Mouse (Mus musculus): ENCODE data around the gene Ppfibp2.

The Ppfibp2 gene

DNA sequence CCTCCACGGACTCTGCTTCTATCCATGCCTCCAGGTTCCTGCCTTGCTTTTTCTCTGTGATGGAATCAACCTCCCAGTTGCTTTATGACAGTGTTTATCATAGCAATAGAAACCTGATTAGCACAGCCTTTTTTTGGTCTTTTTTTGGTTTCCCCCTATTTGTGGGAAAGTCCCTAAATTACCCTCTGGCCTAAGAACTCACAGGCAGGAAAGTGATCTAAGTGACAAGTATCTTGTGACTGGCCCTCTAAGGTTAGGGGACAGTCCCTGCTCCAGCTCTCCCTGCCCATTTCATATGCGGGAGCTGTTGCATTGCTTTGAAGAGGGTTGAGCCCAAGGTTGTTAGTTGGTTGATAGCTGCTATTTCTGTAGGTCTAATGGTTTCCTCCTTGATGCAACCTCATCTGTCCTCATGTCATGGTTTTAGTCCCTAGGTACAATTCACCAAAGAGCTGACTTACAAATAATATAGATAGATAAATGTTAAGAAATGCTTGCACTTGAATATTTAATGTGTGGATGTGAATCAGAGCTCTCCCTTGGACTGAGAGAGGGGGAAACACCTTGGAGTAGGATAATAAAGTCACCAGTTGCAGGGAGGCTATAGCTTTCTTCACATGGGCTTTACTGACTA, 14.7 kb downstream of the Ppfibp2 start:
- in situ Hi-C loops (cut with MboI; ENCODE audit: low sequenced_read_pairs): no loop called here

GRCm38 (mm10) chr7:107610880-107611279, 15.9 kb downstream of the Ppfibp2 start:
- in situ Hi-C loops (cut with MboI; ENCODE audit: low sequenced_read_pairs): no loop called here

DNA sequence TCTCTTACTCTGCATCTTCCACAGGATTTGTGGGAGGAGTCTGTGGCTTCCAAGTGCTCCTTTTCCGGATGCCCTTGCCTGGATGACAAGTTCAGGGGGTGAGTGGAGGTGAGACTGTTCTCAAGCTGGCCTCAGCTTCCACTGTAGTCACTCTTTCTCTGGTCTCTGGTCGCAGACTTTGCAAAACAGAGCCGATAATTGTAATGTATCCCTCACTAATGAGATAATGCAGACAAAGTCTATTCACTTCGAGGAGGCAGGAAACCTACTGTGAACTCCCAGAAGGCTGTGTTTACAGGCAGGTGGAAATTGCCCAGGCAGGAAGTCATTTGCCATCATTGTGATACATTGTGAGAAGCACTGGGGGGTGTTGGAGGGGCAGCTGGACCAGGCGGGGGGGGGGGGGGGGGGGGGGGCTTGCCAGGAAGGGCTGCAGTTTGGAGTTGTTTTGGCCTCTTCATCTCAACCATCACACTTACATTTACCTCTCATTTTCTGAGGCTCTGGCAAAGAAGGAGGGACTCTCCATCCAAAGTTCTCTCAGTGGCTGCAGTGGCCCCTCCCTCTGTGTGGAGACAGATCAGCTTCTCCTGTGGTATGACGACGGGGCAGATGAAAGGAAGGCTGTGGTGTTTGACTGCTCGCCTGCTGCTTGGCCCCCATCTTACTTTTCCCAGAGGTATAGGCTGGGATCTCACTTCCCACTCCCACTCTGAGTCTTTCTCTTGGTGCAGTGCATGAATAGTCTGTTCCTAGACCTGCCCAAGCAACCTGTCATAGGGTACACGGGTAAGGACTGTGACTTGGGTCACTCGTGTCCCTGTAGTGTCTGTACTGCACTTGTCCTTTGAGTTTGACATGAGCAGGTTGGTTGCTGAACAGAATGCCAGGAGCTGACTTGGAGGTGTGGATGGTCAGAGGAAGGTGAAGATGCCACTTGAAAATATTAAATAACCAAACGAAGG, 23.3 kb downstream of the Ppfibp2 start:
- in situ Hi-C loops (cut with MboI; ENCODE audit: low sequenced_read_pairs): no loop called here

DNA sequence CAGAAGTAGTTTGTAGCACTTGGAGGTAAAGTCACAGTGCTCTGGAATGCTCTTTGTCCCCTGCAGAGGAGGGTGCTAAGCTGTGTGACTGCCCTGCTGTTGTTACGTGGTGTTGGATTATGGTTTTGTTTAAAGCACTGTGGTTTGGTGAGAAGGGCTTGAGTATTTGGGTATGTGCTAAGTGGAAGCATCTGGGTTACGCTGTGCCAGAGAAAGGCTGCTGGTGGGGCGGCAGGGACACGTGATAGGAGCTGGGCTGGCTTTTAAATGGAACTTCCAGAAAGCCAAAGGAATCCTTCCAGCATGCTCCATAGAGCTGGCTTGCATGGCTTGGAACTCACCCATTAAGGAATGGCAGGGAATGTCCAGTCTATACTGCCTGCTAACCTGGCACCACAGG, 24.2 kb downstream of the Ppfibp2 start:
- in situ Hi-C loops (cut with MboI; ENCODE audit: low sequenced_read_pairs): no loop called here

DNA sequence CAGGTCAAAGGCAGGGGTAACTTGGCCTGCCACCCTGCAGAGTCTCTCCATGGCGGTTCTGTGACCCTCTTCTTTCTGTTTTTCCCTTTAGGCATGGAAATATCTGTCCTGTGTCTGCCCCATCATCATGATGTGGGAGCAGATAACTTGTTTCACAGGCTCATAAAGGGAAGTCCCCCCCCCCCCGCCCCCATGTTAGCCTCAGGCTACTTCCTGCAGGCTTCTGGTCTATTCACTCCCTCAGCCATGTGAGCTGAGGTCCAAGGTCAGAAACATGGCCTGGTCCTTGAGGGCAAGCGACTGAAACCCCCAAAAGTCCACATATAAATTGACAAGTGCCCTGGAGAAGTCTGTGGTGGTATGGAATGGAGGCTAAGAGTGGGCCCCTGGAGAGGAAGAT, 25.1 kb downstream of the Ppfibp2 start:
- in situ Hi-C loops (cut with MboI; ENCODE audit: low sequenced_read_pairs): no loop called here

GRCm38 (mm10) chr7:107624432-107624831, 29.4 kb downstream of the Ppfibp2 start:
- in situ Hi-C loops (cut with MboI; ENCODE audit: low sequenced_read_pairs): no loop called here

DNA sequence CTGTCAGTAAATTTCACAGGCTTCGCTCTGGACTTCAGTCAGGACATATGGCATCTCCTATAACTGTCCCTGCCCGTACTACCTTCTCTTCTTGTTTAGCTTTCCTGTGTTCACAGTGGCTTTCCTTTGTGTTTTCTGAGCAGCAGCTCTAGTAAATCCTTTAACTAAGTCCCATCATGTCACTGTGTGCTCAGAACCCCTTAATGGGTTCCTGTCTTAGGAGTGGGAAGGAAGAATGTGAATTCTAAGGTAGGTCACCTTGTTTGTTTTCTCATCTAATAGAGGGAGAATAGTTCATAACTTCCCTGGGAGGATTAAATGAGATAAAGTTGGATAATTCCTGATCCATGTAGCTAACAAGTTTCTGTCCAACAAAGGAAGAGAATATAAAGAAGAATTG, 30.1 kb downstream of the Ppfibp2 start, which contains the start of gene 5330417H12Rik:
TSS of gene 5330417H12Rik (minus strand) at position 101 of the 400 bp plus-strand sequence.
- in situ Hi-C loops (cut with MboI; ENCODE audit: low sequenced_read_pairs): no loop called here

DNA sequence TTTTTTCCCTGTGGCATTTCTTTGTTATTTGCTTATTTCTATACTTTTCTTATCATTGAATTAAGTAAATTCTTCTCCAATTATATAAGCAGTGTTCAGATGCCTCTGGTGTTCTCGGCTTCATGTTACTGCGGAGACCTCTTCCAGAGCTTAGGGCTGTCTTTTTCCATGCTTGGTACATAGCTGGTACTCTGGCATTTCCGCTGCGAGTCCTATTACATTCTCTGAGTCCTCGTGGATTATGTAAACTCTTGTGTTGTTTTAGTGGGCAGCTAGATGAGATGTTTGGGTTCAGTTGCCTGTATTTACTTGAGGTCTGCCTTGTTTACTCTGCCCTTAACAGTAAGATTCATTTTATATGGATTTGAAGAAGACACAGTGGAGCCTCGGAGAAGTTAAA, 30.8 kb downstream of the Ppfibp2 start:
- in situ Hi-C loops (cut with MboI; ENCODE audit: low sequenced_read_pairs): no loop called here

GRCm38 (mm10) chr7:107628383-107628782, 33.4 kb downstream of the Ppfibp2 start:
- in situ Hi-C loops (cut with MboI; ENCODE audit: low sequenced_read_pairs): no loop called here

DNA sequence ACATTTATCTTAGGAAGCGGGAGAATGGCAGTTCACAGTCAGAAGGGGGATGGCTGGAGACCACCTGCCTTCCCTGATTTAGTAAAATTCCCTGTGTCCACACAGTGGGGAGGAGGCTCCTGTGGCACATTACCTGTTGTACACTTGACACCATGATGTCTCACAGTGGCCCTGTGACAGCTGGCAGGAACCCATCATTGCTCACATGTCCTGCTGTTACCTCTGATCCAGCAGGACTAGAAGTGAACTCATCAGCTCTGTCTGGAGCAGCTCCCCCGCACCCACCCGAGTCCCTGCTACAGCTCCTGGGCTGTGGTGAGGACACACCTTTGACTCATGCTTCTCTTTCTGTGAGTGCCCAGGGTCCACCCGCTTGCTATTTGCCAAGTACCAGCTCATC, 38.2 kb downstream of the Ppfibp2 start:
- in situ Hi-C loops (cut with MboI; ENCODE audit: low sequenced_read_pairs): no loop called here

- in situ Hi-C loops (cut with MboI; ENCODE audit: low sequenced_read_pairs): no loop called here
Measured at GRCm38 (mm10) chr7:107637398-107637797, 42.4 kb downstream of the Ppfibp2 start.

GRCm38 (mm10) chr7:107638026-107638425, 43.0 kb downstream of the Ppfibp2 start:
- in situ Hi-C loops (cut with MboI; ENCODE audit: low sequenced_read_pairs): no loop called here

- in situ Hi-C loops (cut with MboI; ENCODE audit: low sequenced_read_pairs): no loop called here
Measured at GRCm38 (mm10) chr7:107642586-107643275, 47.7 kb downstream of the Ppfibp2 start.

GRCm38 (mm10) chr7:107644987-107645386, 50.0 kb downstream of the Ppfibp2 start:
- in situ Hi-C loops (cut with MboI; ENCODE audit: low sequenced_read_pairs): no loop called here

DNA sequence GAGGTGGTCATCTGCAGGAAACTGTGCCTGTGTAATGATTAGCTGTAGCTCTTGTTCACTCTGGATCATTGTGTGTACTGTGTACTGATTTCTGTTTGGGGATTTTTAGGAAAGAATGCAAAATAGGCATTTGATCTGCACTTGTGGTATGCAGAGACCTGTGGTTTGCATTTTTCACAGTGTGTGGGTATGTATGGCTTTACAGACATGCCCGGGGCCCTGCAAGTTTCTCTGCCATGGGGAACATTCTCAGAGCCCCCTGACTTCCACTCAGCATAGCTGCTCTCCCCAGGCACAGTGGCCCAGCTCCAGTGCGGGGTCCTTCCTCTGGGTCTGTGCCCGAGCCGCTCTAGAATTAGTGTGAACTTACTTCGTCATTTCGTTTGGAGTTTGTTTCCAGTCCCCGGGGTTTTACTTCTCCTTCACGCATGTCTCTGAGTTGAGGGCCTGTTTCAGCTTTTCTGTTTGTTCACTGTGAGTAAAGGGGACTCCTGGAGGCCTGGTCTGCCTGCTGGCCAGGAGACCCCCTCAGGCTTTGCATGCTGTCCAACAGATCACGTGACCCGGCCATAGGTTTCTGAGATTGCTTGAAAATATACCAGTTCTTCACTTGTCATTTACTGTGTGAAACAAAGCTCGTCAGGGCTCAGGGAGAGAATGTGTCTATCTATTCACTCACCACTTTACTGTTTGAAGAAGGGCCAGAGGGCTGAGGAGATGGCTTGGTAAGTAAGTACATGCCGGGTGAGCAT, 54.1 kb downstream of the Ppfibp2 start:
- in situ Hi-C loops (cut with MboI; ENCODE audit: low sequenced_read_pairs): no loop called here

- in situ Hi-C loops (cut with MboI; ENCODE audit: low sequenced_read_pairs): no loop called here
Measured at GRCm38 (mm10) chr7:107649990-107650389, 55.0 kb downstream of the Ppfibp2 start.

GRCm38 (mm10) chr7:107651821-107652220, 56.8 kb downstream of the Ppfibp2 start:
- in situ Hi-C loops (cut with MboI; ENCODE audit: low sequenced_read_pairs): no loop called here

DNA sequence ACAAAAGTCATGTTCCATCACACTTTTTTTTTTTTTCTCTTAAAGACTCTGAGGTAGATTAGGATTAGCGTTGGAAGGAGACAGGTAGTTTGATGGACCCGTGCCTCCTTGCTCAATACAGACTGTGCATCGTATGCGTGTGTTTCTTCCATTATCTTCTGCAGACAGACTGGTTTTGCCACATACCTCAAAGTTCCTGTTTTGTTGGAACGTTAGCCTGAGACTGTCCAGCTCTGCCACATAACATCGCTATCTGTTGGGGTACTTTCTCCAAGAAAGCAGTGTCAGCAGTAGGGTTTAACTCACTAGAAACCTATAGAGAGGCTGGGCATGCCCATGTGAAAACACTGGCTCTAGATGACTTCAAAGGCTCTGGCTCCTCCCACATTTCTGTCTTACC, 61.4 kb downstream of the Ppfibp2 start:
- in situ Hi-C loops (cut with MboI; ENCODE audit: low sequenced_read_pairs): no loop called here

- in situ Hi-C loops (cut with MboI; ENCODE audit: low sequenced_read_pairs): no loop called here
Measured at GRCm38 (mm10) chr7:107659186-107659918, 64.3 kb downstream of the Ppfibp2 start.

Data from CH12F3 (cell line).